Mouse (Mus musculus) spleen, postnatal 4 days (tissue): ENCODE measurements around the gene Rac3.

Source experiments
- DNase-seq, 2 experiments: peaks; one replicate each; pipeline ENCODE4 v3.0.0; 2022; ENCODE audit warnings: low spot score in 2 of 2

Gene Rac3

DNA sequence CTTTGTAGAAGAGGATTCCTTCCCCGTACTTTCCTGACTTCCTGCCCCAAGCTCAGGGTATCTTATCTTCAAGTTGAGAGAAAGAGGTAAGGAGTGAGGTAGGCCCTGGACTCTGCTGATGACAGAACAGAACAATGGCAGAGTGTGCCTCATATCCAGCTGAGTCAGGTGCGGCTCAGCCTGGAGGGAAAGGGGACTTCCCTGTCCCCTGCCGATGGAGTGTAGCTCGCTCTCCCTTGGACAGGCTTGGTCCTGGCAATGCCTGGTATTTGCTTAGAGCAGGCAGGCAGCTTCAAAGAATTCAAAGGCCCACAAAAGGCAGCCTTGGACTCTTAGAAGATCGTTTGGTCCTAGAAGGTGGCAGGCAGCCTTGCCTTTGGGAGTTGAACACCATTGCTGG is 15.2 kb upstream of the Rac3 start:
- DNase-seq, result no peak

DNA sequence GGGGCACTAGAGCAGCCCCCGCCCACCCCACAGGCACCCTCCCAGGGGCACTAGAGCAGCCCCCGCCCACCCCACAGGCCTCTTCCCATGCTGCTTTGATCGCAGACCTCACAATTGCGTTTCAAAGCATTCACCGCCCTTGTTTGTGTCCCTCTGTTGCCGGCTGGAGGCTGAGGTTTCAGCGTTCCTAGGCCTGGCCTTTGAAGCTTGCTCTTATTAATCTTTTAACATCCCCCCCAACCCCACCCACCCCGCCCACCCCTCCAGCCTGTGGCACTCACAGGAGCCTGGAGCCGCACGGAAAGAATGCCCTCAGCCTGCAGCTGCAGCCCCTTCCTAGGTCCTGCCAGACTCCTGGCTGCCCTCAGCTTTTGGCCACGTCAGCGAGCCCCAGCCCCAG is 14.0 kb upstream of the Rac3 start:
- DNase-seq, result no peak

DNA sequence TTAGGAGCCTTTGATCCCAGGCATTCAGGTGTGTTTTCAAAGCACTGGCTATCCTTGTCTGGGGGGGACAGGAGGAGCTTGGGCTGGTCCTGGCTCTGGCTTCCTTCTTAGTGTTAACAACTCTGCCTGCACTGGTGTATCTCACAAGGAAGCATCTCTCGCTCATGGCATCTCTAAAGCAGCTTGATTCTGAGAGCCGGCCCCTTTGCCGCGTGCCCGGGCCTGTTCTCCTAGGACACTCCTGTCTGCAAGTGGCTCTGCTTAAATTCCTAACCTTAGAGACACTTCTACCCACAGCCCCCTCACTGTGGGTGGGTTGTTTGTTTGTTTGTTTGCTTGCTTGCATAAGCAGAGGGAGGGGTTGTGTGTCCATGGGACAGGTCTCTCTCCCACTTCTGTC is 13.3 kb upstream of the Rac3 start:
- no peak for DNase-seq

DNA sequence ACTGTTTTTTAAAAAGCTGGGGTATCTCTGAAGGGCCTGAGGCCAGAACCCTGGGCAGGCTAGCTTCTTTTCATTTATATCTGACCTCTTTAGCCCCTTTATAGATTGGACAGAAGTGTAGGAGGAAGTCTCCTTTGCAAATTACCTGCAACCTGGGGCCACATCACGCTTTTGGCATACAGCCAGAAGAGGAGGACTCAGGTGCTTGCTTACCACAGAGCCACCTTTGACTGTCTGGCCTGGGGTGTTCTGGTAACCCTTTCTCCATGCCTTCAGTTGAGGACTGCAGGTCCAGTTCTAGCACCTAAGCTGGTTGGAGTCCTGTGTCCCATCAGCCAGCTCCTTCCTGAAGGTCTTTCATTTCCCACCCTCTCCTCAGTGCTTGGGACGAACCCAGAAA is 11.7 kb upstream of the Rac3 start:
- DNase-seq, result no peak

DNA sequence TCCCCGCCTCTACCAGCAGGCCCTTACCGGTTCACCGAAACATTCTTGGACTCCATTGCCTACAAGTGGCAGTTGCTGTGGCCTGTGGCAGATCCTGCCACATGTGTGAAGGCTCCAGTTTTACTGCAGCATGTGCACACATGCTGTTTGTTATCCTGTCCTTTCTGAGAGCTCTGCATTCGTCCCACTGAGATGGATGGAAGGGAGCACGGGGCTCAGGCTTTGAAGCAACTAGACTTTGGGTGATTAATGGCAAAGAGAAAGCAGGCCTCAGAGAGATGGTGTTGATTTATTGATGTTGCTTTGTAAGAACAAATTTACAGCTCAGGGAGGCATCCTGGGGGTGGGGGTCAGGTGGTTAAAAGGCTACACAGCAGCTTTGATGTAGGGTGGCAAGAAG is 10.6 kb upstream of the Rac3 start:
- DNase-seq, result no peak

DNA sequence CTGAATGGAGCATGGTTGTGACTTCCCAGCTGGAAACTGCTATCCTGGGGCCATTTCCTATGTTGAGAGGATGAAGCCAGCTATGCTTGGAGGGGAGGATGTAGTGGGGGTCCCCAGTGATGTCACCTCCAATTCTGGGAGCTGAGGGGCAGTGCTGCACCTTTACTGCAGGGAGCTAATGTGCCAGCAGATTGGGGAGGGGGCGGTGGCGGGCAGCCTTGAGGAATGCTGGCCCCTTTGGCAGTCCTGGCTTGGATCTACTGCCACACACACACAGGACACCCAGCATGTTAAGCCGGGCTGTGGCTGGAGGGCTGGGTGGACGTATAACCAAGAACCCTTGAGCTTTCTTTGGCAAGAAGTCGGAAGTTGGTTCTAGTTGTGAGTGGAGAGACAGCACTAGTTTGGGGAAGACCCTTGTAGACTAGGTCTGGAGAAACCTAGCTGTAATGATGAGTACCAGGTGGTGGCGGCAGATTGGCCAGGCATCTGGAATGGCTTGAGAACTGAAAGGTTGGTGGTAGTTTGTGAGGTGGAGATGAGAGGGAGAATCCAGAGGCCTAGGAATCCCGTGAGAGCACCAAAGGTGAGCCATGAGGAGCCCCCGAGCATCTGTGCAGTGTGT is 9.2 kb upstream of the Rac3 start:
- no peak for DNase-seq

DNA sequence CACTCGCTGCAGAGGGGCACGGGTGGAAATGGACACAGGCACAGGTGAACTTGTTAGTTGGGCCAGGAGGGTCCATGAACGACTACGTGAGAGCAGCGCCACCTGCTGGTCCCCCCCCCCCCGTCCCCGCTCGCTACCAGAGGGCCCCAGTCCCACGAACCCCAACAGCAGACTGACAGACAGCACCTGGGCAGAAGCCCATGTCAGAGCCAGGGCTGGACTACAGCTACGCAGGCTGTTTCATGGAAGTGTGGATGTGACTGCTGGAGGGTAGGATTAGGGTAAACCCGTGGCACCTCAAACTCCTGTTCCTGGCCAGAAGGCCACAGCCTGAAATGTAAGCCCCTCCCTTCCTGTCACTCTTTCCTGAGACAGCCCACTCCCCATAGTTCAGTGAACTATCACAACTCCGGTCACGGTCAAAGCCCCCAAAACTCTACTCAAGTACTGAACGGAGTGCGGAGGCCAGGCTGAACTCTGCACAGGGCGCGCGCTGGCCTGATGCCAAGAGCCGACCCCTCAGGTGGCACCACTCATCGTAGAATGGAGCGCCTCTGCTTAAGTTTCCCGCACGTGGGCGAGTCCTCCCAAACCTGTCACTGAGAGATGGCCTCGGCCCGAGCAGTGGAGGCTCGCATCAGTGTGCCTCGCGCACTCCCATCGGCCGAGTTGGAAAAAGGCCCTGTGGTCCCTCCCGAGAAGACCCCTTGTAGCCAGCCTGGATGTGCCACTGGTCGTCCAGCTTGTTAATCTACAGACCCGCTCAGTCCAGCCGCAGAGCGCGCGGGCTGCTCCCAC is 8.3 kb upstream of the Rac3 start:
- DNase-seq, result peak; percentile 58 to 86

DNA sequence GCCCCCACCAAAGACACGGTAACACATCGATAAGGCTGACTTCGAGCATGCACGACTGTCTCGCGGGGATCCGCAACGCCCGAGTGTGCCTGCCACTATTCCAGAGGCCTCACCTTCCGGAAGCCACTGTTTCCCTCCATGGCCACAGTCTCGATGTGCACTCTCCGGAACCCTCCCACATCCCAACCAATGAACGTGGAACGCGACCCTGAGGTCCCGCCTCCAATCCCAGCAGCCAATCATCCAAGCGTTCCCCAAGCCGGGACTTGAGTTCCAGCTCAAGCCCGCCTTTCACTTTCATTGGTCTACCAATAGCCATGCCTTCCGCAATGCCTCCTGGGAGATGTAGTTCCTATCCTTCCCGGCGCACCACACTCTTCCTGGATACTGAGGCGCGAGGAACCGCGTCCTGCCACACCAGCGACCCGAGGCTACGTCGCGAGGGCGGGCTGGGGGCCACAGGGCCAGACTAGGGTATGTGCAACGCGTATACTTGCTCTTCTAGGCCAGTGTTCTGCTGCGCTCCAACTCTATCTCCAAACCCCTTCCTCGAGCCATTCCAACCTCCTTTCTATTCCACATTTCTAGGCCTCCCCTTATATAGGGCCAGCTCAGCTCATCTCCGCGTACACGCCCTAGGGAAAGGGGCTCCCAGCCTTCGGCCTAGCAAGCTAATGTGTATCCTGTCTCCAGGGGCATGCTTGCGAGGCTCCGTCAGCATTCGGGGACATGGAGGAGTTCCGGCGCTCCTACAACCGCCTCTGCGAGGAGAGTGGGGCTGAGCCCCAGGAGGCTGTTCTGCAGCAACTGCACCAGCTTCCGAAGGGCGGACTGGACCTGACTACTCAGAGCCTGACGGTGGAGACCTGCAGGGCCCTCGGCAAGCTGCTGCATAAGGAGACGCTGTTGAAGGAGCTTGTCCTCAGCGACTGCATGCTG is 7.4 kb upstream of the Rac3 start, which contains the start of the genes Cenpx and Lrrc45:
Gene Cenpx, minus strand, starts transcription at position 159 of the 939 bp plus-strand sequence.
Gene Lrrc45, plus strand, starts transcription at position 346 of the 939 bp plus-strand sequence.
- DNase-seq, result peak; percentile 95 to 96

DNA sequence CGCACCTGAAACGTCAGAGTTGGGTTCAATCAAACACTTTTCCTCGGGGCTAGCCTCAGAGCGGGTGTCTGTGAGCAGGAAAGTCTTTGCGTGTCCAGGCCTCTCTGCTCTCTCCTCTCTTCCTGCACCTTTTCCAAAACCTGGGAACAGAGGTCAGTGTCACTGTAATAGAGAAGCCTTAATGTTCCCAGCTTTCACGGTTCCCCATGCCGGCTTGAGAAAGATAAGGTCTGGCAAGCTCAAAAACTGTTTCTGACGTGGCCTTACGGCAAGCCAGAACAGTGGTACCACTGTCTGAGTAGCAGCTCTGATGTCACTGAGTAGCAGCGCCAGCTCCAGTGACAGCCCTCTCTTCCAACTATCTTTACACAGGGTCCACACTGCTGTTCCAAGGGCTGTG is 6.7 kb upstream of the Rac3 start:
- no peak for DNase-seq

DNA sequence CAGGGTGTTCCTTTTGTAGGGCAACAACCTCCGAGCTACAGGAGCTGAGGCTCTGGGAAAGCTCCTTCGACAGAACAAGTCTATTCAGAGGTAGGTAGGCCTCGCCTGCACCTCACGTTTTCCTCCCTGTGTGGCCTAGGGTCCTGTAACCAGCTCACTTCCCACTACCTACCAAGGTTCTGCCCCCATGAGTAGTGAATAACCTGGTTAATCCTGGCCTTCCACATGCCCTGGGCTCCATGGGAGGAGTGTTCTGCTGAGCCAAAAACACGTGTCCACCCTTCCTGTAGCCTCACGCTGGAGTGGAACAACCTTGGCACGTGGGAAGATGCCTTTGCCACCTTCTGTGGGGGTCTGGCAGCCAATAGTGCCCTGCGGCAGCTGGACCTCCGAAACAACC is 6.1 kb upstream of the Rac3 start:
- no peak for DNase-seq

DNA sequence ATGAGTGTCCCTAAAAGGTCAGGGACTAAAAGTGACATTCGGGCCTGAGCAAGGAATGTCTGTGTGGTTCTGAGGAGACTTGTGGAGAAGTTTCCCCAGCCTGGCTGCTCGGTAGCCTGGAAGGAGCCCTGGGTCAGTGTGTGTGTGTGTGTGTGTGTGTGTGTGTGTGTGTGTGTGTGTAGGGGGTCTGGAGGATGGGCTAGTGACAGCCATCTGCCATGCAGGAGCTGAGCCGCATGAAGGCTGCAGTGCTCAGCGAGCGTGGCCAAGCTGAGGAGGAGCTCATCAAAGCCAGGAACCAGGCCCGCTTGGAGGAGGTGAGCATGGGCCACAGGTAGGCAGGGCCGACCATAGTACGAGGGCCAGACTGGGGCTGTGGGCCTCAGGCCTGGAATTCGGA is 2.0 kb upstream of the Rac3 start:
- DNase-seq, result no peak

DNA sequence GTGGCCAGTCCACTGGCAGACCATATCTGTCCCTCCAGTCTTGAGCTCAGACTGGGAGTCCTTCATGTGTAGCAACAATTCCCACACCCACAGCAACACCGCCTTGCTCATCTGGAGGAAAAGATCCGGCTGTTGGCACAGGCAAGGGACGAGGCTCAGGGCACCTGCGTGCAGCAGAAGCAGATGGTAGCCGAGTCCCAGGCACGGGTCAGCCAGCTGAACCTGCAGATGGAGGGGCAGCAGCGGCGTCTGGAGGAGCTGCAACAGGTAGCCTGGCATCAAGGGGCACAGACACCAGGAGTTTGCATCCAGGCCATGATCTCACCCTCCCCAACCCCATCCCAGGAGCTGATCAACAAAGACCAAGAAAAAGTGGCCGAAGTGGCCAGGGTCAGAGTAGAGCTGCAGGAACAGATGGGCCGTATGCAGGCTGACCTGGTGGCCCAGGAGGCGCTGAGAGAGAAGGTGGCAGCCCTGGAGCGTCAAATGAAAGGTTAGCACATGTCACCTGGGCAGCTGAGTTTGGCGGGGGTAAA is 1.4 kb upstream of the Rac3 start:
- no peak for DNase-seq

DNA sequence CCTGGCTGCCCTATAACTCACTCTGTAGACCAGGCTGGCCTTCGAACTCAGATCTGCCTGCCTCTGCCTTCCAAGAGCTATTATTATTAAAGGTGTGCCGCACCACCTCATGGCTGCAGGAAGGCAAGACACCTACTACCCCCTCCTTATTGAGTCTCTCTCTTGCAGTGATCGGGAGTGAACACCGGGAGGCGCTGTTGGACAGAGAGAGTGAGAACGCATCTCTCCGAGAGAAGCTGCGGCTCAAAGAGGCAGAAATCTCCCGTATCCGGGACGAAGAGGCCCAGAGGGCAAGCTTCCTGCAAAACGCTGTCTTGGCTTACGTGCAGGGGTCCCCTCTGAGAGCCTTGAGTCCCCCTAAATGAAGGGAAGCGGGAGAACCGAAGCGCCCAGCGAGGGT is 820 bp upstream of the Rac3 start:
- DNase-seq, result peak; percentile 89 to 98

DNA sequence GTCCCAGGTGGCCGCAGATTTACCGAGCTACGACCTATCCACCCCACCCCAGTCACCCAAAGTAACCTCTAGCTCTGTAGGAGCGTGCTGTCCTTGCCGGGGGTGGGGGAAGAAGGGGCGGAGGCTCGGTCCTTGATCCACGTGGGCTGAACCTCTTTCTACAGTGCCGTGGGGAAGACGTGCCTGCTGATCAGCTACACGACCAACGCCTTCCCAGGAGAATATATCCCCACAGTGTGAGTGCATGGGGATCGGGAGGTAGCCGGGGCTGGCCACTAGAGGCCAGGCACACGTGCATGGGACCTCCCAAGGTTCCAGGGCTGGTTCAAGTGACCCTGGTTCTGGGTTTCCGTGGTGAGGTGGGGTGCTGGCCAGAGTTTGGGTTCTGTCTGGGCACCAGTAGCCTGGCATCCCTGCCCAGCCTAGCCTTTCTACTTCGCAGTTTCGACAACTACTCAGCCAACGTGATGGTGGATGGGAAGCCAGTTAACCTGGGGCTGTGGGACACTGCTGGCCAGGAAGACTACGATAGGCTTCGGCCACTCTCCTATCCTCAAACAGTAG is 879 bp downstream of the Rac3 start:
- no peak for DNase-seq

DNA sequence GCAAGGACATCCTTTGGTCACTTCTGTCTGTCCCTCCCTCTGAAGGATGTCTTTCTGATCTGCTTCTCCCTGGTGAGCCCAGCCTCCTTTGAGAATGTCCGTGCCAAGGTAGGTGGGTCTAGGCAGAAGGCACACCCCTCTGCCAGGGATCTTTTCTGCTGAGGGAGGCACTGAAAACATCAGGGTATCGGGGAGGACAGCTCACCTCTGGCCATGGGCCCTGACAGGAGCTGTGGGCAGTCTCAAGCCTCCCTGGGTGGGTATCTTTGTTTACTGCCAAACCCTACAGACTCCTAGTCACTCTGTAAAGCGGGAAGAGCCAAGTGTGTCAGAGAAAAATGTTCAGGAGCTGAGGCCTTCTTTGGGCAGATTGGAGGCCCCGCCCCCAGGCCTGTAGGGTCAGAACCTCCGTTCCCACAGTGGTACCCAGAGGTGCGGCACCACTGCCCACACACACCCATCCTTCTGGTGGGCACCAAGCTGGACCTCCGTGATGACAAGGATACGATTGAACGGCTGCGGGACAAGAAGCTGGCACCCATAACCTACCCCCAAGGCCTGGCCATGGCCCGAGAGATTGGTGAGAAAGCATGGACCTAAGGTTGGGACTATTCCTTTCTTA is 1.6 kb downstream of the Rac3 start:
- DNase-seq, result peak in 1 of 2 experiments; percentile 63

DNA sequence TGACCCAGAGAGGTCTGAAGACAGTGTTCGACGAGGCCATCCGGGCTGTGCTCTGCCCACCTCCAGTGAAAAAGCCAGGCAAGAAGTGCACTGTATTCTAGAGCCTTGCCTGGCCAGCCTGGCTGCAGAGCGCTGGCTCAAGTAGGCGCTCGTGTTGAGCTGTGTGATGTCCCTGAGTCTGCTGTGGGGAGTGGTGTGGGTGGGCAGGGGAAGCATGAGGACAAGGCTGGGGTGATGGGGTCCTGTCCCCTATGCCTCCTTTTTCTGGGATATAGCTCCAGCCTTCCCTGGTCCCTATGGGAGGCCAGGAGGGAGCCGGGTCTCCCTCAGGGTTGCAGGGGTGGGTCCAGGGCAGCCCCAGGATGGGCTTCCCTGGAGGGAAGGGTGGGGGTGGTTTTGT is 2.2 kb downstream of the Rac3 start:
- DNase-seq, result peak in 1 of 2 experiments; percentile 56

DNA sequence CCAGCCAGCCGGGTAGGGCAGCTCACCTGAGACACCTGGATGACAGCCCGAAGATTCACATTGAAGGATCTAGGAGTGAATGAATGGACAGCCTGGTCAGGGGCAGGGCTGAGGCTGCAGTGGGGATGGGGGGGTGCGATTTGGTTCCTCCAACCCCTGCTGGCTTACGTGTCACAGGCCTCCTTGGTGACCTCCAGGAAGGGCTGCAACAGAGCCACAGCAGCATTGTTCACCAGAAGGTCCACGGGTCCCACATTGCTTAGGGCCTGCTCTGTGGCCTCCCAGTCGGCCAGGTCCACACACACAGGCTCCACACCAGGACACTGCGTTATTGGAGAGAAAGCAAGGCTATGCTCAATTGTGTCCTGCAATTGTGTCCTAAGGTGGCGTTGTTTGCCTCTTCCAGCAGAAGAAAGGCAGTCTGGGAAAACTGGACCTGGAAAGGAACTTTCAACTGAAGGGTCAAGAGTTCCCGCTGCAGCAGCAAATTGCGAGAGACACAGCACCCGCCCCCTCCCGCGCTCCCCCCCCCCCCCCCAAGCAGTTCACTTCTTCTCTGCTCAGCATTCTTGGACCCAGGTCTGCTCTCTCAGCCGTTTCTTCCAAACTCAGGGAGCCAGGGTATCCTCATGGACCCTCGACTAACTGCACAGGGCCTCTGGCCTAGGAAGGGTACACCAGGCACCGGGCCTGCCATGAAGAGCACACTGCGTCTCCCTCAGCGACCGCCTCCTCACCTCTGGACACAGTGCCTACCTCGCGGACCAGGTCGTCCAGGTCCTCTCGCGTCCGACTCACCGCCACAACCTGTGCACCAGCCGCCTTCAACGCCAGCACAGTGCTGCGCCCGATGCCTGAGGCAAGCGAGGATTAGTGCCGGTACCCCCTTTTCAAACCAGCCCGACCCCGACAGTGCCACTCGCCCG is 5.2 kb downstream of the Rac3 start:
- DNase-seq, result no peak

DNA sequence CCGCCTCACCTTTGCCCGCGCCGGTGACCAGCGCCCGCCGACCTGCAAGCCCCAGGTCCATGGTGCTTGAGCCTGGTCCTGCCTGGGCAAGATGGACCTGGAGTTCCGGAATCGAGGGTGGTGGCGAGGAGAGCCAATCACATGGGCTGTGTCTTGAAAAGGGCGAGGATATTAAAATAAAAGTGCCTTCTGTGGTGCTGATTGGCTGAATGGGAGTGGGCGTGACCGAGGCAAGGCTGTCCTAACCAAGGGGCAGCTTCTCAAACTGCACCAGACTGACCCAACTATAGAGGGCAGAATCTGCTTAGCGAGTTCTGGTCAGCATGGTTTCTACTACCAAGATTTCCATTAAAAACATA is 5.9 kb downstream of the Rac3 start, which contains the start of gene Dcxr:
Gene Dcxr, minus strand, starts transcription at position 113 of the 359 bp plus-strand sequence.
- DNase-seq, result peak; percentile 77 to 81

DNA sequence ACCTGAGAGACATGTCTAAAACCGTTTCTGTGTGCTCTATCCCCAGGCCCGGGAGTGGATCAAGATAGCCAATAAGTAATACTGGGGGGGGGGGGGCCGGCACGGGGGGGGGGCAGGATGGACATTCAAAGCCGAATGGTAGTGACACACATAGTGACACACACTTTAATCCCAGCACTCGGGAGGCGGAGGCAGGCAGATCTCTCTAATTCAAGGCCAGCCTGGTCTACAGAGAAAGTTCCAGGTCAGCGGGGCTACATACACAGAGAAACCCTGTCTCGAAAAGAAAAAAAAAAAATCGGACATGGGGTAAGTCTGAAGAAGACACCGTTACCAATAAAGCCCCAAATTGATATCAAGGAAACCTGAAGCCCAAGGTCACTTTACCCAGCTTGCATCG is 6.3 kb downstream of the Rac3 start:
- no peak for DNase-seq
